Mouse (Mus musculus) thymus, postnatal 25 days (tissue): ENCODE data around the gene D17H6S53E.
"Not testable (repeated sequence)": the region's sequence is repeated elsewhere in the genome, so short reads cannot be mapped to it uniquely, and the experiment has no call there.

Experiments
- DNase-seq: peaks from one replicate; pipeline ENCODE4 v3.0.0; 2022

The D17H6S53E gene

DNA sequence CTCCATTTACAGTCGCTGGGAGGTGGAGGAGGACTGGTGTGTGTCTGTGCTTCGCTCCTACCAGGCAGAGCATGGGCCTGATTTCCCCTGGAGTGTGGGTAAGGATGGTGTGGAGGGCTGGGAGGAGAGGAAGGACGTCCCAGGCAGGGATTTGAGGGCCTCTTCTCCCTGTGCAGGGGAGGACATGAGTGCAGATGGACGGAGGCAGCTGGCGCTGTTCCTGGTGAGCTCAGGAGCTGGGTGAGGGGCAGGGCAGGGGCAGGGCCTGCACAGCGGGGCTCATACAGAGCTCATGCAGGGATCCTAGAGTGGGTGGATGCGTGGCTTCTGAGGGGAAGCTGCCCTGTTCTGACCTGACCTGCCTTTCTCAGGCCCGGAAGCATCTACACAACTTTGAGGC, 23.9 kb upstream of the D17H6S53E start:
- no peak for DNase-seq

DNA sequence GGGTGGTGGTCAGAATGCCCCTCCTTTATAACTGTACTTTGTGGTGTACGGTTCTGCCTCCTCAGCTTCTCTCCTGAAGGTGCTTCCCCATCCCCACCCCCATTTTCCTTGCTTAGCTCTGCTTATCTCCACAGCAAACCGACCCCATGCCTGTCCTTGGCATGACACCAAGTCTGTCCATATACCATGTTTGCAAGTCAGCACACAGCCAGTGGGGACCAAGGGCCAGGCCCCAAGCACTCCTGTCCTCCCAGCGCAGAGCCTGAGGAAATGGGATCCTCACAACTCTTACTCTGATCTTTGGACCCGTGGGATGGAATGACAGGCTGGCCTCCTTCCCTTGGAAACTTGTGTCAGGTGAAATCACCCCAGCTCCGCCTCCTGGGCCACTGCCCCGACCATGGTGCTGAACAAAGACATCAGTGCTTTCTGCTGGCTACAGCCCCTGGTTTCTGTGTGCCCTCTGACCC, 22.9 kb upstream of the D17H6S53E start:
- DNase-seq: no peak

DNA sequence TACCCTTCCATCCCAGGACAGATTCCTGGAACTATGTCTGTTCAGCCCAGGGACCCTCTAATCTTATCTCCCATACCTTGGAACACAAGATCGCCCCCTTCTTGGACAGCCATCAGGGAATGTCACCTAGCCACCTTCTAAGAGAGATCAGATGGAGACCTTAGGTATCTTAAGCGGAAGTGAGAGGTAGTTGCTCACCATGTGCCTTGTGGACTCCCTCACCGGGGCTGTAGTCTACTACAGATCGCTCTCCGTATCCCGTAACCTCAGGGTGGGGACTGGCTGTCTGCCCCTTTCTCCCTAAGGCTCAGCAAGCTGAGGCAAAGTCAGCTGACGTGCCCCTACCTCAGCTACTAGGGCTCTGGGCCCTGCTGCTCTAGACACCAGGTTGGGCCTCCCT, 22.1 kb upstream of the D17H6S53E start:
- DNase-seq: no peak

DNA sequence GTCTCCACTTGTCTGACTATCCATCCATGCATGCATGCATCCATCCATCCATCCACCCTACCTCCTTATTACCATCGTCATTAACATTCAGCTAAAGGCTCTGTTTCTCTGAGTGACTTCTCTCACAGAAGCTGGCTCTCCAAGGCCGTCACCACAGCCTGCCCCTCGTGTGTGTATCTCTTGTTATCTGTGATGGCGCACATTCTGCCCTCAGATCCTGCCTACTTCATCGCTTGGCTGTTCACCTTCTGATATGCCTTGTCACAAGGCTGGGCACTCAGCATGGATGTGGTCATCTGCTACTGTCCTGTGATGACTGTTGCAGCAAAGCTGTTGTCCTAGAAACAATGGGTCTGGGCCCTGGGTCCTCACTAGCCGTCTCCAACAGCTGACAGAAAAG, 21.4 kb upstream of the D17H6S53E start:
- DNase-seq: no peak

DNA sequence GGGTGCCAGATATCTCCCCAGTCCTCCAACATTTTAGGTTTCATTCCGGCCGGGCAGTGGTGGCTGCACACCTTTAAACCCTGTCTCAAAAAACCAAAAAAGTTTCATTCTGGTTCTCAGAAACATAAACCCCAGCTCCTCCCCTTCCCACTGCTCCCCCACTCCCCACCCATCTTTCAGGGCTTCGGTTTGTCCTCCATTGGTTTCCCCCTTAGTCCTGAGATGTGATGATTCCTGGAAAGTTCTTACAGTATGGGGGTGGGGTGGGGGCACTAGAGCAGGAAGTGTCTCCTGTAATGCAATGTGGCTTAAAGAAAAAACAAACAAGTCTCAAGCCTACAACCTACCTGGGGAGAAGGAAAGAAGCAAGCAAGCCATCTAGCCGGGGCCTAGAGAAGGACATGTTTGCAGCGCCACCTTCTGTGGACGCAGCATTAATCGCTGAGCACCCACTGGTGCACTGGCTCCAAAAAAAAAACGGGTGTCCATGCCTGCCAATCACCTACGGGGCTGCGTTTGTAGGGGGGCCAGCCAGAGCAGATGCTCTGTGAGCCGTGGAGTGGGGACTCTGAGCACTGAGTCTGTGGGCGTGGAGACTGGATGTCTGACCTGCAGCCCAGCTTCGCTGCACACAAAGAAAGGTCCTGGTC, 20.3 kb upstream of the D17H6S53E start:
- peak; percentile 40 for DNase-seq

DNA sequence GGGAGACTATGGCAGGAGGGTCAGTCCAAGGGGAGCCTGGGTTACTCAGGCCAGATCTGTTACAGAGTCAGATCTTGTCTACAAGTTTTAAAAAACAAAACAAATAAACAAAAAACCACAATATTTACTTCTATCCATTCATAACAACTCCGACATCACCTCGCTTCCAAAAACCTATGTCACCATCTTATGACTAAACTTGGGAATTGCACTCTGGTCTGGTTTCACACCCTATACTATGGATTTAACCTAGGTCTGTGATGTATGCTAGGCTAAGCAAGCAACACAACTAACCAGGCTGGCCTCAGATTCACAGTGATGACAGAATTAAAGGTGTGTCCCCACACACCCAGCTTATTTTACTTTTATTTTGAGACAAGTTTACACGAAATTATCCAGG, 19.7 kb upstream of the D17H6S53E start:
- DNase-seq: no peak

DNA sequence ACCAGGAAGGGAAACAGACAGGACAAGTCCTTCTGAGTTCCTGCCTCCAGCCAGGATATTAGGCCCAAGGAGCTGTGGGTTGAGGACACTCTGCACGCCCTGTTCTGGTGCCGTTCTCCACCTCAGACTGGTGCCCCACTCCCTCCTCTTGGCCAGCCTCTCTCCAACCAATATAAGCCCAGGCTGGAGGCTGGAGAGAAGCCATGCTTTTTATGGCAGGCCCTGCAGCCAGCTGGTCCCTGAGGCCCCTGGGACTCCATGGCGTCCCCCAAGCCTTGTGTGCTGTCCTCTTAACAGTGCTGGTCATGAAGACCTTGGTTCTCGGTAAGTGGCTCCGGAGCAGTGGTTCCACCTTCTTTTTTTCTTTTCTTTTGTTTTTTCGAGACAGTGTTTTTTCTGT, 18.1 kb upstream of the D17H6S53E start, which contains the start of gene Ly6g5c:
Ly6g5c (plus strand) TSS at position 183 of the 400 bp plus-strand sequence.
- DNase-seq: no peak

DNA sequence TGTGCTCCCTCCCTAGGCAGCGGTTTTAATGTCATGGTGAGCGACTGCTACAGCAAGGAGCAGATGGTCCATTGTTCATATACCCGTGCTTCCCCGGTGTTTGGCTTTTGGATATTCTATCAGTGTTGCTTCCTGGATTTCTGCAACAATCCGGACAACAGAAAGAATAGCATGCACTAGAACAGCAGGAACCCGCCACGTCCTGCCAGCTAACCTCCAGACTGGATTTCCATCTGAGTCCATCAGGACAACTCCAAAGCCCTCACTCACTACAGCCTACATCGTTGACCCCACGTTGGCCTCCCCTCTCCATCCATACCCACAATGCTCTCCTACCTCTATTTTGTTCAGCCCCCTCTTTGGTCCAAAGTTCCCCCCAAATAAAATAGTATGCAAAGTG, 14.4 kb upstream of the D17H6S53E start:
- DNase-seq: no peak

DNA sequence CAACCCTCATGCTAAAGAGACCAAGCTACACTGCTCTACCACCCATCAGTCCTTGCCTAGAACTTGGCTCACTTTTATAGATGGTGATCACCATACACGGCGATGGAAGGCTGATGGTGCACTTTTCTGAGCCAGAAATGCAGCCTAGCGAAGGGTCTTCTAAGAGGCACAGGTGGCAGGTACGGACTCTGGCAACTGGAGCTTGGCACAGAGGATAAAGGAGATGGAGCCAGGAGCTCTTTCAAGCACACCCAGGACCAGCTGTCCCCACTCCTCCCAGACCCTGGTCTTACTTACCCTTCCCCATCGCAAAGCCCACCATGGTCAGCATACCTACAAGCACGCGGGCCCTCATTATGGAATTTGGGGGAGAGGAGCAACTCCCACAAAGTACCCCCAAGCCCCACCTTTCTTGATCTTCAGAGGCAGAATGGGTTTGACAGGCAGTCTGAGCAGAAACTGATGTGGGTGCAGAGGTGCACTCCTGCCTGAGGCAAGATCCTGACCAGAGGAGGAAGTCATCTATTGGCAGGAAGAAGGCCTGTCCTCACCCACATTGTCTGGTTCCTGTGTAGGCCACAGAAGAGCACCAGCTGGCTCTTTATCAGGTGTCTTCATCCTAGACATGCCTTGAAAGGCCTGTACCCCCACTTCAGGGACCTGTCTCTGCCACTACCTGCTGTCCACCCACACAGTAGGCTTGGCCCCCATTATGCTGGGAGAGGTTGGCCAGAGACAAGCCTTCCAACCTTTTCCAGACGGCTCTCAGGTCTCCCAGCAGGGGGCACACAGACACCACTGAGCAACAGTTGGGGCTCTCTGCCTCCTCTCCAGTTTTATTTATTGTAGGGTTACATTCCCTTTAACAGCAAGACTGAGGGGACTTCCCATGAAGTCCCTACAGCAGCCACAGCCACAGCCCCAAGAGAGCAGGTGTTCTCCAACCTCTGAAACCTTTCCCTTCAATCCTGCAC, 10.8 kb upstream of the D17H6S53E start, which contains the start of gene Ly6g5b:
Ly6g5b (minus strand) TSS at position 383 of the 974 bp plus-strand sequence.
- peak; percentile 72 for DNase-seq

DNA sequence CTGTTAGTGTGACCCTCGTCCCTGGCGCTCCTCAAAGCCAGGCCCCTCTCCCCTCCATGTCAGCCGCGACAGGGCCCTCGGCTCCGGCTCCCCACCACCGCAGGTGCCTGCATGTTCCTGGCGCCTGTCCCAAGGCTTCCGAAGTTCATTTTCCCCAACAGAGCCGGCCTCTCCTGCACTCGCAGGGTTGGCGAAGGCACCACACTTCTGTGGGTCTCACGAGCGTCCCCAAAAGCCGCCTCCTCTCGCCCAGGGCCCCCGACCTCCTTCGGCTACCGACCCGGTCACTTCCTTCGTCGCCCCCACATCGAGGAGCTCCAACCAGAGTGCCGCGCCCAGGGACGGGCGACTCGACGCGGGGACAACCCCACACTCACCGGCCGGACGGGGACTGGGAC, 5.4 kb upstream of the D17H6S53E start:
- no peak for DNase-seq

DNA sequence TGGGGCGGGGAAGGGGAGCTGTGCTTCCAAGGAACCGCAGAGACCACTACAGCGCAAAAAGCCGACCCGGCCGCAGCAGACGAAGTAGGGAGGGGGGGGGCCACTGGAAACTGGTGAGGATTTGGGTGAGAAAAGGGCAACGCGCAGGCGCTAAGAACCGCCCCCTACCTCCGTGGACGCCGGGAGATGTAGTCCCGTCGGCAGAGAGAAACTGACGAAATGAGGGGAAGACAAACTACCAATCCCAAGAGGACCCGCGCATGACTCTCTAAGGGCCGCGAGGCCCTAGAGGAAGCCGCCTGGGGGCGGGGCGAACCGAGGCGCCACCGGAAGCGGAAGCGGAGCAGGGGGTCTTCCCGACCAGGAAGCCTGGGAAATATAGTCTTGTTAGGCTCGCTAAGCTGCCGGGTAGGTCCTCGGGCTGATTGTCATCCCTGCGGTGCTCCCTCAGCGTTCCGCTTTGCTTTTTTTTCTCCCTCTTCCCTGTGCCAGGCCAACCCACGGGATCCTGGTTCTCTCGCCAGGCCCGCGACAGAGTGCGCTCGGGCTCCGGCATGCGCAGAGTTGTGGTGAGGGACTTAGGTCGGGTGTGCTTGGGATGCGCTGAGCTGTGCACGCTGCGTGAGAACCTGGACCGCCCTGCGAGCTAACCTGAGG, 4.9 kb upstream of the D17H6S53E start, which contains the start of gene Gpank1:
Gpank1 (plus strand) TSS at position 313 of the 657 bp plus-strand sequence.
- peak; percentile 98 for DNase-seq

DNA sequence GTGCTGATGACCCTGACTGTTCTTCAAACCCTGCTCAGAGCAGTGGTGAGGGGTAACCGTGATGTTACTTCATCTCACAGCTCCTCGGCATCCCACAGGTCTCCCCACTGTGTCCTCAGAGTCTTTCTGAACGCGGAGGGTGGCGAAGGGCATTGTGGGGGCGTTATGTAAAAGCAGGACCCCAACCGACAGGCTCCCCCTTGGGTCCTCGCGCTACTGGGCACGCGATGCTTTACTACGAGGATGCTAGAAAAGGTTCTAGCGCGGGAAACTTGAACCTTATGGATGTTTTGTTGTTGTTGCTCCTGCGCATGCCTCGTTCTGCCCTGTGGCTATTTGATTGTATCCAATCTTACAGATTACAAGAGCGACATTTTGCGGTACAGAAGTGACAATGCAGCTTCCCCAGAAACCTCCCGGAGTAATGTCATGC, 4.3 kb upstream of the D17H6S53E start, which contains the start of gene Csnk2b:
Csnk2b (minus strand) TSS at position 183 of the 433 bp plus-strand sequence.
- peak; percentile 36 for DNase-seq

DNA sequence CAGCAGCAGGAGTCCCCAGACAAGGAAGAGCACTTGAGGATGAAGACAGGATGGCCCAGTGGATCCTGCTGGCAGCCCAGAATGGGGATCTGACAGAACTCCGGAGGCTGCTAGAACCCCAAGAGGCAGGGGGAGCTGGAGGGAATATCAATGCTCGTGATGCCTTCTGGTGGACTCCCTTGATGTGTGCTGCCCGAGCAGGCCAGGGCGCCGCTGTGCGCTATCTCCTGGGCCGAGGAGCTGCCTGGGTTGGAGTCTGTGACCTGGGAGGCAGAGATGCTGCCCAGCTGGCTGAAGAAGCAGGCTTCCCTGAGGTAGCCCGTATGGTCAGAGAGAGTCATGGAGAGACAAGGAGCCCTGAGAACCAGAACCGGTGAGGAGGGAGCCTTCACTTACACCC, 2.9 kb upstream of the D17H6S53E start:
- not testable (repeated sequence) for DNase-seq

DNA sequence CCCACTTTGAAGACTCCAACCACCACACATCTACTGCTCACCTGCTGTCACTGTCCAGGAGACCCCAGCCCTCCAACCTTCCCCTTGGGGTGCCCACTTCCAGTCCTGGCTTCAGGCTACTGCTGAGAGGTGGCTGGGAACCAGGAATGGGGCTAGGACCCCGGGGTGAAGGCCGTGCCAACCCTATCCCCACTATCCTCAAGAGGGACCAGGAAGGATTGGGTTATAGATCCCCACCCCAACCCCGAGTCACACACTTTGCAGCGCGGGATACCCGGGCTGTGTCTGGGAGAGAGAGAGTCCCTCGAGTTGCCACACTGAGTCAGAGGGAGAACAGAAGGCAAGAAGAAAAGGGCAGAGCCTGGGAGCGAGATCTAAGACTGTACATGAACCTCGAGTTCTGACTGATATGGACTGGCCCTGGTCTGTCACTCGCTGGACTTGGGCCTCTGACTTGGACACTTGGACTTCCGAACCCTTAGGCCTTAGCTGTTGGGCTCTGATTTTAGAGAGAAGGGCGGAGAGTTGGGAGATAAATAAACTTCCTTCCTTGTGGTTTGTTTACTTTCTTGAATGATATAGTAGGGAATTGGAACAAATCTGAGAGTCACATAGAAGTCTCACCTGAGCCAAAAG, 1.8 kb upstream of the D17H6S53E start:
- DNase-seq: not testable (repeated sequence)

DNA sequence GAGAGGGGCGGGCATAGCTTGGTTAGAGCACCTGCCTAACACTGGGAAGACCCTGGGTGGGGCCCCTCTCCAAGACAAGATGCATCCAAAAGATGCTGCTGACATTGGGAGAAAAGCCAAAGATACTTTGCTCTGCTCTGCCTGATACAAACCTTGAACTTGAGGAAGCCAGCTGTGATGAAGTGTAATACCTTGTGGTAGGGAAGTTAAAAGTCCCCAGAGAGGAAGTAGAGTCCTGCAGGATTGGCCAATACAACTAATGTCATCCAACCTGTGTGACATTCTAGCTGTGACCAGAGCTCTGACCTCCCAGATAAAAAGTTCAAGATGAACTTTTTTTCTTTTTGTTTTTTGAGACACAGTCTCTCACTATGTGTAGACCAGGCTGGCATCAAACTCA, 1.1 kb upstream of the D17H6S53E start:
- DNase-seq: no peak

DNA sequence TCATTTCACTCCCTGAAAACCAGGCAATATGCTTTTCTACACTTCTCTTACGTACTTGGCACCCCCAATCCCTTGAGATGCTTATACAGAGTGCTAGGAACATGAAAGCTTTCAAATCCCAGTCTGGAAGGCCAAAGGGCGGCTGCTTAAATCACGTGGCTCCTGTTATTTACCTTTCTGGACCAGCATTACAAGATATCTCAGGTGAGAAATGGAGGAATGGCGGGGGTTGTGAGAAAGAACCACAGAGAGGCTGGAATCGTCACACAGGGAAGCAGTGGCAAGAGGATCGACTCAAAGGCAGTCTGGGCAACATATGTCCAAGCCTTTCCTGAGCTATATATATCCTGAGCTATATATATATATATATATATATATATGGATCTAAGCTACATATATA, 595 bp upstream of the D17H6S53E start:
- no peak for DNase-seq

DNA sequence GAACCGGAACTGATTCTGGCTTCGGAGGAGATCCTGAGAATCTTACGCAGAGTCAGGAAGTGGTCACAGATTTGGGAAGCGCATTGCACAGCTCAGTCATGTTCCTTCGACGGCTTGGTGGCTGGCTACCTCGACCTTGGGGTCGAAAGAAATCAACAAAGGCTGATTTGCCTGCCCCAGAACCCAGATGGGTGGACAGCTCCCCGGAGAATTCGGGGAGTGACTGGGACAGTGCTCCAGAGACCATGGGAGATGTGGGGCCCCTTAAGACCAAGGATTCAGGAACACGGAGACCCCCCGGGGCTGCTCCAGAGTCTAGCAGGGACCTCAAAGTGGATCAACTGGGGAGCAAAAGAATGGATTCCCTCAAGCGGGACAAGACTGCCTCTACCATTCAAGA, 844 bp downstream of the D17H6S53E start:
- DNase-seq: no peak

DNA sequence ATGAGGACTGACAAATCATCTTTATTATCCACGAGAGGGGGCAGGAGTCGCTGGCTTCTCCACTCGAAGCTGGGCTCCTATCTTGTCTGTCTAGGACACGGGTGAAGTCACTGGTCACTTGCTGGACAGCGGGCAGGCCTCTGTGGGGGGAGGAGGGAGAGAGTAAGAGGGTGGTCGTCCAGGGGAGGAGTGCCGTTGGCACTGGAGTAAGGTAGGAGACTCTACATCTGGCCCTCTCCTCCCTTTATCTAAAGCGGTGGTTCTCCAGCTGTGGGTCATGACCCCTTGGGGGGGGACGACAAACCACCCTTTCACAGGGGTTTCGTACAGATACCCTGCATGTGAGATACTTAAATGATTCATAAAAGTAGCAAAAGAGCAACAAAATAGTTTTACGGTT, 2.8 kb downstream of the D17H6S53E start:
- no peak for DNase-seq

DNA sequence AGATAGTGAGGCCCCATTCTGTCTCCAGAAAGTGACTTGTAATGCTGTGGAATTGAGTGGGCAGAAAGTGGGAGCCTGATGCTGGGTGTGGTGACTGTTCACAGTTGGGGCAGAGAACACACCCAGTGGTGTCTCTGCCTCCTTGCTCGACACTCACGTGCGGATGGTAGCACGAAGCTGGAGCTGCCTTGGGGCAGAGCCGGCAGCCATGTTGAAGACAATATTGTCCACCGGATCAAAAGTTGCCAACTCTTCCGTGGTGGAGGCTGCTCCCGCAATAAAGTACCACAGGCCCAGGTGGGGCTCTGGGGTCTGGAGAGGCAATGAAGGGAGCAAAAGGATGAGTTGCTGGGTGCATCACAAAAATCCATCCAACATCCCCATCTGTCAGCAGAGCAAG, 4.9 kb downstream of the D17H6S53E start:
- DNase-seq: no peak

DNA sequence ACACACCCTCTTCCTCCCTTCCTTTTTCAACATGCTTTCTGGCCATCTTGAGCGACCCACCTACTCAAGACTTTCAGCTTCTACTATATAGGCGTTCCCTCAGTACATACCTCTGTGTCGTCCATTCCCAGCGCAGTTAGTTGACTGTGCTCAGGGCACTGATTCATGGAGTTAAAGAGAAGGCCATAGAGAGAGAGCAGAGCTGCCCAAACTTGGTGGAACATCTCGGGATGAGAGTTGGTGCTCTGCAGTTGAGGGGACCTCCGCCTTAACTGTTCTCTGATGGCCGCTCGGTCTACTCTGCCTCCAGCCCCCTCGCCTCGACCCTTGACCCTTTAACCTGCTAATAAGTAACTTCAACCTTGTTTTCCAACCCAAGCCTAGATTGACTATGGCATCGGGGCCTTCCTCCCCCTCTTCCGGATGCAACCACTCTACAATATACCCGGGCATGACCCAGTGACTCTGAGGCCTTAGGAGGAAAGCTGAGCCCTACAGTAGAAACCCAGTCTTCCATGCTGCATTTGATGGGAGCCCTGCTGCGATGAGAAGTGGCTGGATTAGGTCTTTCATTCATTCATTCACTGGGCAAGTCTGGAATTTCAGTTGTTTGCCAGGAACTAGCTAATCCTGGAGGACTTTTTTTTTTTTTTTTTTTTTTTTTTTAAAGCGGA, 5.5 kb downstream of the D17H6S53E start, which contains the start of gene Apom:
Apom (minus strand) TSS at position 551 of the 674 bp plus-strand sequence.
- no peak for DNase-seq

DNA sequence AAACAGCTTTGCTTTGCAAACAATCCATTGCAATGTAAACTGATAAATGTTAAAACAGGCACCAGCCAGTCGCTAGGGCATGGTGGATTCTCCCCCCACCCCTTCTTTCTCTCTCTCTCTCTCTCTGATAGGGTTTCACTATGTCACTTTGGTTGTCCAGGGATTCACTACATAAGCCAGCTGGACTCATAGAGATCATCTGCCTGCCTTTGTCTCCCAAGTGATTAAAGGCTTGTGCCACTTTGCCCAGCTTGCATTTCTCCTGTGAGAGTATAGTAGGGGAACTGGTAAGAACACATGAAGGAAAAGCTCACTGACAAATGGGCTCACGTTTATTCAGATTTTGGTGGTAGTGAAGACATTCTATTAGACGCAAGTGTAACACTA, 6.0 kb downstream of the D17H6S53E start:
- DNase-seq: no peak

DNA sequence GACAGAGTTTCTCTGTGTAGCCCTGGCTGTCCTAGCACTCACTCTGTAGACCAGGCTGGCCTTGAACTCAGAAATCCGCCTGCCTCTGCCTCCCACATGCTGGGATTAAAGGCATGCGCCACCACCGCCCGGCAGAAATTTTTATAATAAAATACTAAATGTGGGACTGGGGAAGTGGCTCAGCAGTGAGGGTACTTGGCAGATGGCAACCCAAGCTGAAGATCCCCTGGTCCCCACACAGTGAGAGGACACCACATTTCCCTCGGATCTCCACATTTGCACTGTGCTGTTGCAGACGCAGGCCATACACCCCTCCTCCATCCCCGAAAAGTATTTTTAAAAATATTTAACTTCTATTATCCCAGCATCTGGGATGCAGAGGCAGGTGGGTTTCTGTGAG, 7.3 kb downstream of the D17H6S53E start:
- no peak for DNase-seq
